Mouse (Mus musculus) kidney, embryonic 14.5 days (tissue): ENCODE measurements around the gene Lrrc52. TPM values are rescaled to one million over a fixed set of nuclear protein-coding genes. Genes with fewer than 3 reads are reported as not detected.

Experiments used
- ATAC-seq: fragments of 200-750 bp; cut with Nextera tagmentation; 2 replicates; pipeline ENCODE4 v1.8.0; 2017; ENCODE audit warnings: moderate number of reproducible peaks, mild to moderate bottlenecking, moderate TSS enrichment, moderate library complexity; ENCODE audit not compliant: low FRiP score, low TSS enrichment
- H3K27ac ChIP-seq: fragments of 300-500 bp; sonication (generic); 2 replicates; pipeline ENCODE4 v1.5.1; 2014; ENCODE audit warnings: low read depth, mild to moderate bottlenecking, low read length, moderate library complexity, mixed read lengths
- H3K27me3 ChIP-seq: fragments of 300-500 bp; sonication (generic); 2 replicates; pipeline ENCODE4 v1.6.1; 2014; ENCODE audit warnings: mild to moderate bottlenecking, low read length; ENCODE audit not compliant: control insufficient read depth, insufficient read depth
- H3K36me3 ChIP-seq: fragments of 300-500 bp; sonication (generic); 2 replicates; pipeline ENCODE4 v1.6.1; 2014; ENCODE audit warnings: low read length, mixed read lengths; ENCODE audit not compliant: control insufficient read depth, insufficient read depth
- H3K4me1 ChIP-seq: fragments of 300-500 bp; sonication (generic); 2 replicates; pipeline ENCODE4 v1.6.1; 2014; ENCODE audit warnings: low read length, mixed read lengths; ENCODE audit not compliant: control insufficient read depth, insufficient read depth
- H3K4me2 ChIP-seq: fragments of 300-500 bp; sonication (generic); replicated peaks from 2 replicates; pipeline ENCODE4 v1.6.1; 2014; ENCODE audit warnings: low read depth, mild to moderate bottlenecking, low read length
- H3K4me3 ChIP-seq: fragments of 300-500 bp; sonication (generic); 2 replicates; pipeline ENCODE4 v1.5.1; 2014; ENCODE audit warnings: mild to moderate bottlenecking, low read length
- H3K9ac ChIP-seq: fragments of 300-500 bp; sonication (generic); 2 replicates; pipeline ENCODE4 v1.6.1; 2014; ENCODE audit warnings: low read depth, mild to moderate bottlenecking, low read length, moderate library complexity
- H3K9me3 ChIP-seq: fragments of 300-500 bp; sonication (generic); 2 replicates; pipeline ENCODE4 v1.6.1; 2016; ENCODE audit warnings: low read length; ENCODE audit not compliant: control insufficient read depth
- WGBS: fragments of 180-500 bp; shearing (Covaris S2); extraction: QIAGEN DNeasy Blood & Tissue Kit; methylation state at CpG from one replicate; pipeline ENCODE4 v1.1.7; 2014; 5-methylcytosine and 5-hydroxymethylcytosine counted together
- polyA plus RNA-seq: library from polyadenylated mRNA; unstranded; fragments of >200 nt; fragmentation: Nextera tagmentation; extraction: Ambion mirVana; gene quantifications from 2 replicates; pipeline ENCODE4 v1.2.1, GENCODE M21; 2014

Lrrc52 gene
- not detected in 2 replicates for polyA plus RNA-seq

DNA sequence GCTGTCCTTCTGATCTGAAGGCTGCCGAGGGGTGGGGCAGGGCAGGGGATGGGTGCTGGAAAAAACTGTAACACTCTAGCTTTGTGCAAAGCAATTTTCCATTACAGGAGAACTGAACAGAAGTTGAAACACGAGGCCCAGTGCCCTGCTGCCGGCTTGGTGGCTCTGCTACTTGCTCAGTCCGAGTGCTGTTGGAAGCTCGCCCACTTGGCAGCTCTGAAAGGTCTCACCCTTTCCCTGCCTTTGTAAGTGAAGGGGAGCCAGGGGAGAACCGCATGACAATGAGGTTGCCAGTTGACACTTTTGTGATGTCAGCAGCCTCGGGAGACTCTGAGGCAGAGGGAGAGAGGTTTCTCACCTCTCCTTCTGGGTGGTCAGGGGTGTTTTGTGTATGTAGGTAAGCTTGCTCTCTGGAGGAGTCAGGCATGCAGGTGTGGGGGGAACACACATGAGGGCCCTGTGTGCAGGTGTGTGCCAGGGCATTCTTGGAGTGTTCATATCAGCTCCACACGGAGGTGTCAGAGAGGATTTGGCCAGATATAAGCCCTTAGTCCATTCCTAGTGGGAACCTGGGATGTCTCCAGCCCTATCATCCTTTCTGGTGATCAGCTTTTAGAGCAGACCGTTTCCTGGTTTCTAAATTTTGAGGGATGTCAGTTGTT is at the start of gene Lrrc52:
TSS of gene Lrrc52 (minus strand) at position 16 of the 662 bp plus-strand sequence.
- ATAC-seq, result no peak
- Histone ChIP-seq H3K27me3 (no peaks in the 10 kb centered on the region), H3K27ac (no peak within 1 kb of the TSS), H3K36me3 (no peaks in the 10 kb centered on the region), H3K9me3 (no peaks in the 10 kb centered on the region), H3K4me1 (no peaks in the 10 kb centered on the region), H3K4me2 (no peak within 1 kb of the TSS), H3K9ac (no peak within 1 kb of the TSS), H3K4me3 (no peak within 1 kb of the TSS)
- WGBS, result 35% methylated on average over 9 of the region's 9 CpGs

DNA sequence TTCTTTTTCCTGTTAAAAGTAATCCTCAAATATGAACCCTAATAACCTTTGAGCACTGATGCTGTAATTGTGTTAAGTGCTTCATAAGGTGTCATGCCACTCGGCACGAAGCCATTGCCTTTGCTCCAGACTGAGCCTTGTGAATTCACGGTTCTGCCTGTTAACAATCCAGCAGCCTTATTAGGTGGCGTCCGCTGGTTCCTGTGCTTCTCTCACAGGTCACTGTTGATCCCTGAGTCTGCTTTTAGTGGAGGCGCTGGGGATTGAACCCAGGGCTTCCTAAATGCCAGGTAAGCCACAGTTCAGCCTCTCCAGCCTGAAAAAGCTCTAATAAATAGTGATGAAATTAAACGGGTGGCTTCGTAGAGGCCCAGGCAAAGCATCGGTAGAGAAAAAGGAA is 45.0 kb upstream of the Lrrc52 start:
- H3K27ac ChIP-seq, result no peak overlapping the region
- H3K9ac ChIP-seq, result no peak overlapping the region
- no peaks in the 10 kb centered on the region for H3K4me1 ChIP-seq
- 84% methylated on average over 9 of the region's 9 CpGs for WGBS
- H3K4me2 ChIP-seq, result no peak overlapping the region
- H3K36me3 ChIP-seq, result no peaks in the 10 kb centered on the region
- no peaks in the 10 kb centered on the region for H3K27me3 ChIP-seq
- no peak for ATAC-seq
- no peaks in the 10 kb centered on the region for H3K9me3 ChIP-seq
- no peak overlapping the region for H3K4me3 ChIP-seq

DNA sequence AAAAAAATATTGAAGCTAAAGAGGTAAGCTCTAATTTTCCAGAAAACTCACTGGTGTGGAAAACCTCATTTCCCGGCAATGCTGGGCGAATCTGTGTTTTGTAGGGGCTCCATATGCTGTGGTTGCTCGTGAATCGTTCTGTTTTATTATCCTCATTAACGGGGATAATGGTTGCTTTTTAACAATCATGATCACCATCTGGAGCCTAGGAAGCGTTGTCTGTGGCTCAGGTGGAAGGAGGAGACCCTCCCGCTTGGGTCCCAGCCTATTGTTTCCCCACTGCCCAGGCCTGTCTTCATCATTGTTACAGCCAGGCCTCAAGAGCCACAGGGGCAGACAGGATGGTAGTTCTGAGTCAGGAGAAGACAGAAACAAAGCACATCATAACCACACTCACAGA is 39.5 kb upstream of the Lrrc52 start:
- H3K4me2 ChIP-seq, result no peak overlapping the region
- no peaks in the 10 kb centered on the region for H3K36me3 ChIP-seq
- no peak overlapping the region for H3K27ac ChIP-seq
- 47% methylated on average over 7 of the region's 7 CpGs for WGBS
- no peak overlapping the region for H3K9ac ChIP-seq
- H3K9me3 ChIP-seq, result no peaks in the 10 kb centered on the region
- ATAC-seq, result no peak
- no peak overlapping the region for H3K4me3 ChIP-seq
- H3K4me1 ChIP-seq, result no peaks in the 10 kb centered on the region
- H3K27me3 ChIP-seq, result no peaks in the 10 kb centered on the region

GRCm38 (mm10) chr1:167505427-167505826 is 38.8 kb upstream of the Lrrc52 start:
- WGBS, result 89% methylated on average over 1 of the region's 1 CpGs
- Histone ChIP-seq H3K9ac (no peak overlapping the region), H3K36me3 (no peaks in the 10 kb centered on the region), H3K9me3 (no peaks in the 10 kb centered on the region), H3K4me3 (no peak overlapping the region), H3K27ac (no peak overlapping the region), H3K4me2 (no peak overlapping the region), H3K4me1 (no peaks in the 10 kb centered on the region), H3K27me3 (no peaks in the 10 kb centered on the region)
- no peak for ATAC-seq

DNA sequence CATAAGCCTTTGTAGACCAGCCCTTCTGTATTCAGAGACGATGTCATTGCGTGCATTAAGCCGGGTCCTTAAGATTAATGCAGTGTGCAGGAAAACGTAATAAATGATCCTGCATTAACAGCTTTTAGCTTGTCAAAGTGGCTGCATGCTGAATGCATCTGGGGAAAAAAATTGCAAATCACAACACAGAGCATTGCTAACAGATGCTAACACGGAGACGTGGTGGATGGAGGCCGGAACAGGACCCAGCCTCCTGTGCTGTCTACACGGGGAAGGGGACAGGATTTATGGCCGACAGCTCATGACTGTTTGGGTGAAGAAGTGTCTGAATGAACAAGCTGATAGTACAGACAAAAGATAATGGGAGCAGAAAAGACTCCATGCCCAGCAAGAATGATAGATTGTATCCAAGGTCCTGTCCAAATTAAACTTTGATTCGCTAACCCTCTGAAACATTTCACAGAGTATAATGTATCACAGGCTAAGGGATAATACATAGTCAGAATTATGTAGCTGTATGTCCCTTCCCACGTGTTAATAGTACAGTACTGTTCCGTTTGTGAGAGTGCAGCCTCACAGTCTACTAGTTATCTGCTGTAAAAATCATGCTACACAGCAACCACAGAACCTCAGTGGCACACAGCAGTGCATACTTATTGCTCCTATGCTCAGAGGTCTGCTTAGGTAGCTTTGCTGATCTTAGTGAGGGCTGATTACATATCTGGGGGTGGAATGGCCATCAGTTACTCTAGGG is 32.7 kb upstream of the Lrrc52 start:
- no peak overlapping the region for H3K4me2 ChIP-seq

GRCm38 (mm10) chr1:167497991-167498390 is 31.4 kb upstream of the Lrrc52 start:
- Histone ChIP-seq H3K4me3 (no peak overlapping the region), H3K4me1 (peaks cover 3% of the 10 kb centered on the region; the same call in 1 of the 2 replicates), H3K4me2 (no peak overlapping the region), H3K27me3 (no peaks in the 10 kb centered on the region), H3K36me3 (no peaks in the 10 kb centered on the region), H3K27ac (no peak overlapping the region), H3K9me3 (no peaks in the 10 kb centered on the region), H3K9ac (no peak overlapping the region)
- ATAC-seq, result no peak
- 32% methylated on average over 10 of the region's 10 CpGs for WGBS

More for the DNA sequence above, 32.7 kb upstream of the Lrrc52 start:
- peaks cover 3% of the 10 kb centered on the region; the same call in 1 of the 2 replicates for H3K4me1 ChIP-seq
- 41% methylated on average over 12 of the region's 12 CpGs for WGBS
- ATAC-seq, result no peak
- no peak overlapping the region for H3K4me3 ChIP-seq
- H3K9me3 ChIP-seq, result no peaks in the 10 kb centered on the region
- H3K27ac ChIP-seq, result no peak overlapping the region
- no peaks in the 10 kb centered on the region for H3K36me3 ChIP-seq
- H3K27me3 ChIP-seq, result no peaks in the 10 kb centered on the region
- H3K9ac ChIP-seq, result no peak overlapping the region

GRCm38 (mm10) chr1:167497560-167497959 is 31.0 kb upstream of the Lrrc52 start:
- no peaks in the 10 kb centered on the region for H3K27me3 ChIP-seq
- H3K36me3 ChIP-seq, result no peaks in the 10 kb centered on the region
- peaks cover 3% of the 10 kb centered on the region; the same call in 1 of the 2 replicates for H3K4me1 ChIP-seq
- H3K4me2 ChIP-seq, result no peak overlapping the region
- H3K9me3 ChIP-seq, result no peaks in the 10 kb centered on the region
- no peak overlapping the region for H3K4me3 ChIP-seq
- no peak overlapping the region for H3K27ac ChIP-seq
- ATAC-seq, result no peak
- WGBS, result 54% methylated on average over 3 of the region's 3 CpGs
- H3K9ac ChIP-seq, result no peak overlapping the region

DNA sequence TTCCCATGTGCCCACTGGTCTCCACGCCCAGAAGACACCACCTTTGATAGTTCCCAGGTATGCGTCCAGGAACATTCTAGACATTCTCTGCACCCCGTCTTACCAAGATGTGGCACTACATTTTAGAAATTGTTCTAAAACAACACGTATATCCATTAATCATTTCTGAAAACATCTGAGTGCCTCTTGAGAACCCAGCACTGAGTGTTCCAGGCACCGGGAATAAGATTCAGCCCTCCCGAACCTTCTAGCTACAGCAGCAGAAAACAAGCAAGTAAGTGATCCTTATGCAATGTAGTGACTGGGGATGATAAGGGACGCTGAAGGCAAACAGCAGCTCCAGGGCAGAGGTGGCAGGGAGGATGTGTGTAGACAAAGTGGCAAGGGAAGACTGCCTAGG is 24.9 kb upstream of the Lrrc52 start:
- no peak overlapping the region for H3K9ac ChIP-seq
- WGBS, result 85% methylated on average over 7 of the region's 7 CpGs
- ATAC-seq, result no peak

GRCm38 (mm10) chr1:167487933-167488332 is 21.4 kb upstream of the Lrrc52 start:
- no peak overlapping the region for H3K27ac ChIP-seq
- H3K4me3 ChIP-seq, result no peak overlapping the region
- no peak overlapping the region for H3K4me2 ChIP-seq
- H3K4me1 ChIP-seq, result no peaks in the 10 kb centered on the region
- no peak for ATAC-seq
- no peaks in the 10 kb centered on the region for H3K27me3 ChIP-seq
- no peaks in the 10 kb centered on the region for H3K36me3 ChIP-seq
- H3K9me3 ChIP-seq, result no peaks in the 10 kb centered on the region
- no peak overlapping the region for H3K9ac ChIP-seq
- 93% methylated on average over 5 of the region's 5 CpGs for WGBS

More for the DNA sequence above, 24.9 kb upstream of the Lrrc52 start:
- Histone ChIP-seq H3K27me3 (no peaks in the 10 kb centered on the region), H3K4me2 (no peak overlapping the region), H3K9me3 (no peaks in the 10 kb centered on the region), H3K4me1 (no peaks in the 10 kb centered on the region), H3K36me3 (no peaks in the 10 kb centered on the region), H3K4me3 (no peak overlapping the region), H3K27ac (no peak overlapping the region)
